Mouse (Mus musculus): ENCODE data around the gene Erc2. TPM values are rescaled to one million over a fixed set of nuclear protein-coding genes. Genes with fewer than 3 reads are reported as not detected.

Gene Erc2
- total and polyA plus RNA-seq, 3 experiments = not detected

DNA sequence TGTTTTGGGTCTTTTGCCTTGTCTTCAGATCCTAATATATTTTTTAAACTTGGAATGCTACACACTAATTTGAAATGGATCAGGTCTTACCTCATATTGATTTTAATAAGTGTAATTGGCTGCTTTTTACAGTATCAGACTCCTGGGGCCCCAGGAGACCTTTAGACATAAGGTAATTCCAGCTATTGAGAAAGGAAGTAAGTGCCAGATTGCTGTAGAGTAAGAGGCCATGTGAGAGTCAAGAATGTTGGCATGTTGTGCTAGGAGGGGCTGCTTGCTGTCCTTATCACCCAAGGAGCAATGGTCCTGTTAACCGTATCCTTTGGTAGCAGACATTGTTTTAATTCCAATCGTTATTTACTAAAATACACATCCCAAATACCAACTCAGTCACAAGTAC, 163.3 kb downstream of the Erc2 start:
- in situ Hi-C loops (cut with MboI; ENCODE audit: low pct_ligation_motif_present, low pct_unique_long_range_greater_than_20kb, low sequenced_read_pairs) (no loop called here), dilution Hi-C loops (cut with MboI; ENCODE audit: extremely low pct_ligation_motif_present, extremely low pct_unique_long_range_greater_than_20kb, low sequenced_read_pairs) (no loop called here)
- no peaks in the 10 kb centered on the region for H3K79me2 ChIP-seq (replicated peaks; ENCODE audit: control insufficient read depth, extremely low read depth, insufficient read depth, poor library complexity, severe bottlenecking)
- DNase-seq (ENCODE audit: extremely low read depth) = no peak
- no peak overlapping the region for H3K4me2 ChIP-seq (ENCODE audit: insufficient read depth, low read depth, poor library complexity, severe bottlenecking)
- TF ChIP-seq EP300 (IDR thresholded peaks at IDR 0.05; ENCODE audit: low read length) = no peak
- TF ChIP-seq POLR2A (IDR thresholded peaks at IDR 0.05; ENCODE audit: low read depth, low read length) = no peak
- no peak for TF ChIP-seq MAX (IDR thresholded peaks at IDR 0.05; ENCODE audit: low read length)
- TF ChIP-seq KAT2A (IDR thresholded peaks at IDR 0.05; ENCODE audit: insufficient replicate concordance, low read length) = no peak
- TF ChIP-seq NRF1 (IDR thresholded peaks at IDR 0.05; ENCODE audit: low read depth, low read length) = no peak
- no peaks in the 10 kb centered on the region for H3K36me3 ChIP-seq (replicated peaks in 1 of 2; ENCODE audit: control insufficient read depth in 1 of 2, insufficient read depth in 1 of 2, low read length in 1 of 2)
- H3K27ac ChIP-seq (ENCODE audit: insufficient read depth, low read depth) = no peak overlapping the region
- H3K9ac ChIP-seq (ENCODE audit: insufficient read depth, low read depth) = no peak overlapping the region
- no peaks in the 10 kb centered on the region for H3K9me3 ChIP-seq (replicated peaks; ENCODE audit: low read length)
- H3K27me3 ChIP-seq (replicated peaks) = no peaks in the 10 kb centered on the region
- peaks cover 0 to 11% of the 10 kb centered on the region in 2 experiments; a peak in 1 of 4 replicates for H3K4me1 ChIP-seq (ENCODE audit: control insufficient read depth in 1 of 2, insufficient read depth in 2 of 2)
- no peak overlapping the region for H3K4me3 ChIP-seq (replicated peaks in 1 of 3; ENCODE audit: low read depth in 2 of 3, low read length in 2 of 3, poor library complexity in 1 of 3)

DNA sequence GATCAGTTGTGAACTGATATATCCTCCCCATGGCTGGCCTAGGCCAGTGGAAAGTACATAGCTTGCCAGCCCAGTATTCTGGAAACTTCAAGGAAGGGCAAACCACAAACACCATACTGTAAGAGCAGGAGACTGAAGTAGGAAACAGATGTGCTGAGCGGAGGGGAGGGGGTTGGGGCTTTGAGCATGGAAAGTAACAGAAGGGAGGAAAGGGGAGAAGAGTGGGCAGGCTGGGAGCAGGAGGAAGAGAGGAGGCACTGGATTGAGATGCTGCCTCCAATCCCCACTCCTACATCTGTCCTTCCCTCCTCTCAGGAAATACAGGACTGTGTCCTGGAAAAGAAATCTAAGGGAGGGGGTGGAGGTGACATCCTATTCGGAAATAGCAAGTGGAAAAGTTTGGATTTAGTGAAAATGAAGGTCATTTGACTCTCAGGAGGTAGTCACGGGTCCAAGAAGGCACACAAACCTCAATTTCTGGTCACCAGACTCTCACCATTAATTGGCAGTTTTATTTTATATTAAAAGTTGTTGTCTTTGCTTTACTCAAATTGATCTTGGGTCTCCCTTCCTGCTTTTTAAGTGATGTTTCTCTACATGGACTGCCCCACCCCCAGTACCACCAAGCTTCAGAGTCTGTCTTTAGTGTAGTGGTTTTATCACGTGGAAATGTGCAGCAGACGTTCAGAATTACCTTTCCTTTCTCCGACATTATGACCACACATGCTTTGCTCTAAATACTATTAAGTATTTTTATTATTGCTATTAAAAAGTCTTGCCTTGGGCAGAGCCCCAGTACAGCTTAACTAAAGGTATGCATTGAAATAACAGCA, 167.1 kb downstream of the Erc2 start:
- Histone ChIP-seq H3K4me2 (ENCODE audit: insufficient read depth, low read depth, poor library complexity, severe bottlenecking) (no peak overlapping the region), H3K27me3 (replicated peaks) (no peaks in the 10 kb centered on the region), H3K27ac (ENCODE audit: insufficient read depth, low read depth) (no peak overlapping the region), H3K36me3 (replicated peaks in 1 of 2; ENCODE audit: control insufficient read depth in 1 of 2, insufficient read depth in 1 of 2, low read length in 1 of 2) (no peaks in the 10 kb centered on the region), H3K9ac (ENCODE audit: insufficient read depth, low read depth) (no peak overlapping the region), H3K9me3 (replicated peaks; ENCODE audit: low read length) (no peaks in the 10 kb centered on the region), H3K4me1 (ENCODE audit: control insufficient read depth in 1 of 2, insufficient read depth in 2 of 2) (peaks cover 0 to 9% of the 10 kb centered on the region in 2 experiments; a peak in 1 of 4 replicates), H3K79me2 (replicated peaks; ENCODE audit: control insufficient read depth, extremely low read depth, insufficient read depth, poor library complexity, severe bottlenecking) (no peaks in the 10 kb centered on the region), H3K4me3 (replicated peaks in 1 of 3; ENCODE audit: low read depth in 2 of 3, low read length in 2 of 3, poor library complexity in 1 of 3) (no peak overlapping the region)
- no peak for TF ChIP-seq ZKSCAN1 (IDR thresholded peaks at IDR 0.05; ENCODE audit: borderline replicate concordance, low read depth, low read length)
- TF ChIP-seq ZC3H11A (IDR thresholded peaks at IDR 0.05; ENCODE audit: low read depth, low read length) = no peak
- TF ChIP-seq EP300 (IDR thresholded peaks at IDR 0.05; ENCODE audit: low read length) = no peak
- no peak for TF ChIP-seq UBTF (IDR thresholded peaks at IDR 0.05; ENCODE audit: low read depth, low read length)
- TF ChIP-seq MAX (IDR thresholded peaks at IDR 0.05; ENCODE audit: low read length) = no peak
- TF ChIP-seq JUND (conservative IDR thresholded peaks at IDR 0.05; ENCODE audit: low read depth, low read length) = no peak
- no peak for TF ChIP-seq E2F4 (IDR thresholded peaks at IDR 0.05; ENCODE audit: insufficient replicate concordance, low read depth, low read length)
- TF ChIP-seq PAX5 (IDR thresholded peaks at IDR 0.05; ENCODE audit: low read length) = no peak
- no peak for TF ChIP-seq SMC3 (IDR thresholded peaks at IDR 0.05; ENCODE audit: low read depth, low read length)
- no peak for TF ChIP-seq HCFC1 (IDR thresholded peaks at IDR 0.05; ENCODE audit: low read depth, low read length)
- no peak for TF ChIP-seq RAD21 (IDR thresholded peaks at IDR 0.05; ENCODE audit: low read depth, low read length)
- TF ChIP-seq MAFK (IDR thresholded peaks at IDR 0.05; ENCODE audit: insufficient replicate concordance, low read length) = no peak
- no peak for TF ChIP-seq BHLHE40 (IDR thresholded peaks at IDR 0.05; ENCODE audit: low read depth, low read length)
- TF ChIP-seq ZMIZ1 (IDR thresholded peaks at IDR 0.05; ENCODE audit: low read depth, low read length) = no peak
- TF ChIP-seq POLR2AphosphoS2 (IDR thresholded peaks at IDR 0.05; ENCODE audit: low read depth, low read length) = no peak
- no peak for TF ChIP-seq NRF1 (IDR thresholded peaks at IDR 0.05; ENCODE audit: low read depth, low read length)
- TF ChIP-seq JUN (IDR thresholded peaks at IDR 0.05; ENCODE audit: insufficient read depth, low read depth, low read length) = no peak
- in situ Hi-C loops (cut with MboI; ENCODE audit: low pct_ligation_motif_present, low pct_unique_long_range_greater_than_20kb, low sequenced_read_pairs) (no loop called here), dilution Hi-C loops (cut with MboI; ENCODE audit: extremely low pct_ligation_motif_present, extremely low pct_unique_long_range_greater_than_20kb, low sequenced_read_pairs) (no loop called here)
- DNase-seq (ENCODE audit: extremely low read depth) = no peak

Data from CH12.LX (cell line).